Mouse (Mus musculus) kidney, postnatal 36 days (tissue): ENCODE measurements around the gene Slc35f1.

Source experiments
- DNase-seq, 2 experiments: peaks; one replicate each; pipeline ENCODE4 v3.0.0; 2021 to 2022; ENCODE audit warnings: mixed read lengths in 2 of 2

The Slc35f1 gene

GRCm38 (mm10) chr10:52690334-52690991, at the start of gene Slc35f1:
Gene Slc35f1 (plus strand): TSS chr10:52690533.
- peak; percentile 50 to 86 for DNase-seq

GRCm38 (mm10) chr10:52671234-52671633, 19.1 kb upstream of the Slc35f1 start:
- DNase-seq, result no peak

- peak; percentile 0 to 32 for DNase-seq
Observed at GRCm38 (mm10) chr10:52690992-52691731, 829 bp downstream of the Slc35f1 start.

GRCm38 (mm10) chr10:52703688-52704087, 13.4 kb downstream of the Slc35f1 start:
- no peak for DNase-seq

- peak in 1 of 2 experiments; percentile 15 for DNase-seq
Observed at GRCm38 (mm10) chr10:52704101-52705051, 14.0 kb downstream of the Slc35f1 start.

GRCm38 (mm10) chr10:52709482-52709881, 19.1 kb downstream of the Slc35f1 start:
- peak in 1 of 2 experiments; percentile 4 for DNase-seq

GRCm38 (mm10) chr10:52712166-52712565, 21.8 kb downstream of the Slc35f1 start:
- no peak for DNase-seq

- DNase-seq, result no peak
Observed at GRCm38 (mm10) chr10:52714557-52714956, 24.2 kb downstream of the Slc35f1 start.

GRCm38 (mm10) chr10:52715146-52715545, 24.8 kb downstream of the Slc35f1 start:
- no peak for DNase-seq

- no peak for DNase-seq
Observed at GRCm38 (mm10) chr10:52718199-52718917, 28.0 kb downstream of the Slc35f1 start.

- no peak for DNase-seq
Observed at GRCm38 (mm10) chr10:52726674-52727073, 36.3 kb downstream of the Slc35f1 start.

GRCm38 (mm10) chr10:52742671-52743379, 52.5 kb downstream of the Slc35f1 start:
- DNase-seq, result peak in 1 of 2 experiments; percentile 24

- no peak for DNase-seq
Observed at GRCm38 (mm10) chr10:52743831-52744230, 53.5 kb downstream of the Slc35f1 start.

GRCm38 (mm10) chr10:52748028-52748597, 57.8 kb downstream of the Slc35f1 start:
- DNase-seq, result no peak

- peak; percentile 30 to 50 for DNase-seq
Observed at GRCm38 (mm10) chr10:52755949-52756679, 65.8 kb downstream of the Slc35f1 start.

GRCm38 (mm10) chr10:52757496-52758260, 67.3 kb downstream of the Slc35f1 start:
- DNase-seq, result no peak

GRCm38 (mm10) chr10:52758589-52758988, 68.3 kb downstream of the Slc35f1 start:
- DNase-seq, result peak in 1 of 2 experiments; percentile 32

GRCm38 (mm10) chr10:52760527-52760926, 70.2 kb downstream of the Slc35f1 start:
- no peak for DNase-seq

- DNase-seq, result no peak
Observed at GRCm38 (mm10) chr10:52779926-52780485, 89.7 kb downstream of the Slc35f1 start.
